Mouse (Mus musculus) brain, embryonic 18.5 days (tissue): ENCODE measurements around the gene Wdr60.

Experiments
- DNase-seq: peaks from one replicate; pipeline ENCODE4 v3.0.0-alpha.2; 2012; ENCODE audit warnings: low read depth, low spot score

The Wdr60 gene

GRCm38 (mm10) chr12:116183212-116183935 lies 79.4 kb downstream of the Wdr60 start:
- DNase-seq, result no peak

- DNase-seq, result no peak
These were observed 80.4 kb downstream of the Wdr60 start for GRCm38 (mm10) chr12:116182376-116182775.

- DNase-seq, result no peak
These were observed 81.3 kb downstream of the Wdr60 start for GRCm38 (mm10) chr12:116181436-116182050.

GRCm38 (mm10) chr12:116176930-116177329 lies 85.9 kb downstream of the Wdr60 start:
- DNase-seq, result no peak

- DNase-seq, result no peak
These were observed 93.2 kb downstream of the Wdr60 start for GRCm38 (mm10) chr12:116169666-116170065.

DNA sequence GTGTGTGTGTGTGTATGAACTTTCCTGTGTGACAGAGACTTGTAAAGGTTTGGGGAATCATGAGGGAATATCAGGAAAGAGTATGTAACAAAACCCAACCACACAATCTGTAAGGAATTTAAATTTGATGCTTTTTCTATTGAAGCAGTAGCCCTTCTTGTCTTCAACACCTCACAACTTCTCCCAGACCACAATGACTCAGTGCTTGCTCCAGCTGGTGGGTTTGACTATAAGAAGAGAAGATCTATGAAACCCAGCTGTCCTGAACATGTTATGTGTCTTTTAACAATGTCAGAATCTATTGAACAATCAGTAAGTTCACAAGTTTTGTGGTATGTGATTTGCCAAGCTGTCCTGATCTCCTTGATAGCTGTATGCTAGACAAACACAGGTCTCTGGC lies 97.5 kb downstream of the Wdr60 start:
- DNase-seq, result no peak

GRCm38 (mm10) chr12:116159695-116160094 lies 103.1 kb downstream of the Wdr60 start:
- no peak for DNase-seq

DNA sequence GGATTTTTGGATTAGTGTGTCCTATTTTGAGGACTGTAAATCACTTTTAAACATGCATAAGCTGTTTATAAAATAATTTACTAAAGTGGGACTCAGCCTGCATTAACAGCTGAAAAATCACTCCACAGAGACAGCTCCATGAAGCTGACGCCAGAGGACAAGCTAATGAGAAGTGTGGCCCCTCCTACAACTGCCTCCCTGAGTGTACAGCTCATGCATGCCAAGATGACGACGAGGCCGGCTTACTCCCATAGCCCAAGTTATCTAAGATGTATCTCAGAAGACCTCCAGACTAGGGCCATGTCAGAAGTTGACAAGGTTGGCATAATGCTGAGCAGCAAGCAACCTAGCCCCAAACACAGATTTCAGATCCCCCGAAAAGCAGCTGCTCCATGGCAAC lies 103.6 kb downstream of the Wdr60 start:
- no peak for DNase-seq

DNA sequence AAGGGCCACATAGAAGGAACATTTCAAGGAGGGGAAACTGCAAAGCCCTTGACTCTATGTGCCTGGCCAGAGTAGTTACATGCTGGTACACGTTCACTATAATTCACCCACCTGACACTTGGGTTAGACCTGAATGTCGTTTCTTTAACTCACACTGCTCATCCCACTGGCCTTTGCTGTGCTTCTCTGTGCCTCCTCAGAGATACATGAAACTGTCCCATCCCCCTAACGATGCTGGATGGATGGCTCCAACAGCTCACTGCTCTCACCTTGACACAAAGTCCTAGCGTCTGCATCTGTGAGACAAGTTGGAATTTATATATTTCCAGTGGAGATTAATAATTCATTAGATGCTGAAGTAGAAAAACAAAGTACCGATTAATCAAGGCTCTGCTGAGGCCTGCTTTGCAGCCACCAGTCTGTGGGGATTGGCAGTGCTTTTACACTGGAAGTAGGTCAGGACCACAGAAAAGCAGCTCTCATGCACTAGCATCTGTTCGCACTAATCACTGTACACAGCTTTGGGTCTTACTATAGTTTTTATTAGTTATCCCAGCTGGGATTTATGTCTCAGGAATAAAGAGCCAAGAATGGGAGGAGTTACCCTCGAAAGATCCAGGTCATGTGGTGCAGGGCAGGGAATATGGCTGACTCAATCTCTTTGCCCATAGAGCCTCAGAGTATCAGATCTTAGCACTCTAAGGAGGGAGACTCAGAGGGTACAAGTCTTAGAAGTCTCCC lies 105.9 kb downstream of the Wdr60 start:
- no peak for DNase-seq
